Mouse (Mus musculus) leukemia stem cell, adult 10-12 weeks (primary cell): ENCODE measurements around the gene Chrna10. TPM values are rescaled to one million over a fixed set of nuclear protein-coding genes. Genes with fewer than 3 reads are reported as not detected.

ENCODE experiments used
- polyA plus RNA-seq: library from polyadenylated mRNA; stranded (reverse); fragments of >175 nt; gene quantifications from 2 replicates; pipeline ENCODE4 v1.2.3, GENCODE M21; 2012; ENCODE audit warnings: low replicate concordance

Gene Chrna10
- polyA plus RNA-seq, result not detected in 2 replicates

GRCm38 (mm10) chr7:102116579-102117331 lies at the start of gene Chrna10:
Gene Chrna10 (minus strand): TSS chr7:102116828.

DNA sequence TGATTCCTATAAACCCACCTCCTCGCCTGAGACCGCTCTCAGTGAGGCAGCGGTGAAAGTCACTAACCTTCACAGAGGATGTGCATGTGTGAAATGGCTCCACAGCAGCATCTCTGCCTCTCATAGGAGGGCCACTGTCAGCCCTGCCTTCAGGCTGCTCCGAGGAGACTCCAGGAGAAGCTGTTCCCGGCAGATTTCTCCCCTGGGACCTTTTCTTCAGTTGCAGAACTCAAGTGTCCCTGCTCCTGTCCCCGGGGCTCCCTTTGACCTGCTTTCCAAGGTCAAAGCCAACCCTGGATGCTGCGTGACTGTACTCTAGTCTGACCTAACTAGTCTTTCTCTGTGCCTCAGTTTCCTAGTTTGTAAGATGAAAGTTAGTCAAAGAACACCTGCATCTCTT lies 7.5 kb downstream of the Chrna10 start, which contains the start of gene Art5:
Art5 (minus strand) TSS at position 319 of the 400 bp plus-strand sequence.

DNA sequence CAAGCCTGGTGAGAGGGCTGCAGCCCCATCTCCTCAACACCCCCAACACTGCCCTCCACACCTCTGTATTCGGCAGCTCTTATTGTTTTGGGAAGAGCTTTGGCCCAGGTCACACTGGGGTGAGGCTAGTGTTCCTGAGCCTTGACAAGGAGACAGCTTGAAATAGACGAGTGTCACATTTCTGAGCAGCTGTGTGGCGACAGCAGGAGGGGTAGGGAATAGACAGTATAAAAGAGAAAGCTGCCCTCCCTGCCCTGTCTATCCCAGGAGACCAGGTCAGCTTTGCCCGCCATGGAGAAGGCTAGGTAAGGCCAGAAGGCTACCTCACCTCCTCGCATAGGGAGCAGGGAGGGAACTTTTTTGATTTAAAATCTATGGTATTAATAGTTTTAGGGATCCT lies 15.1 kb downstream of the Chrna10 start, which contains the start of gene Art1:
Art1 (plus strand) TSS at position 257 of the 400 bp plus-strand sequence.

GRCm38 (mm10) chr7:102082816-102083215 lies 33.8 kb downstream of the Chrna10 start, which contains the start of gene Trpc2:
Gene Trpc2 (plus strand): TSS chr7:102083116.

DNA sequence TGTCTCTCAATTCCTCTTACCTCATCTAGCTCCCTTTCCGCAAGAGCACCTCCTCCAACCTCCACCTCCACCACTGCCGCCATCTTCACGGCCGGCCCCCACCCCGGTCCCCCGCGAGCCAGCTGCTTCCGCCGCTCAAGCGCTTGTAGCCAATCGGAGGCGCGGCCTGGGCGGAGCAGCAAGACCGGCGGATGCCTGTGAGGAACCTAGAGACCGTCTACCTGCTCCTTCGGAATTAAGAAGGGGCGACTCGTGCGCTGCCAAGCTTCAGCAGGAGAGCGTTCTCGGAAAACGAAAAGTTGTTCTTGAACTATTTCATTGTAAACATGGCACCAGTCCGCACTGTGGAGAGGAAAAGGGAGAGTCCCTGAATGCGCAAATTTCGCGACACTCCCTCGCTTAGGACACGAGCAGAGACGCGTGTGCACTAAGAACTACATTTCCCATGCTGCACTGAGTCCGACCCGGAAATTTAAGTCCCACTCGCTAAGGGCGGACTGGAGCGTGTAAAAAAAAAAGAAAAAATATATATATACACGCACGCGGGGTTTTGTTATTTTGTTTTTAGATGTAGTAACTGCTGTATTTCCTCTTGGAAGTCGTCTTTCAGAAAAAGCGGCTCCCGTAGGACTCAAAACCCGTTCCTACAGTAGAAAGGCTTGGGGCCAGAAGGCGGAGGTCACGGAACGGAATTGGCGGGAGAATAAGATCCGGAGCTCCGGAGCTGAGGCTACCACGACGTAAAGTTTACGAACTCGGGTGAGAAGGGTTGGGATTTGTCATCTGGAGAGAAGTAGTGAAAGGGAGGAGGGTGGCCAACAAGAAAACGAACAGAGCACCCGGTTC lies 51.4 kb downstream of the Chrna10 start, which contains the start of the genes Rnf121, Xndc1 and Xntrpc:
Rnf121 (minus strand) TSS at position 424 of the 846 bp plus-strand sequence.
Xndc1 (plus strand) TSS at position 466 of the 846 bp plus-strand sequence.
Xntrpc (plus strand) TSS at position 668 of the 846 bp plus-strand sequence.

Other genes starting within 250 kb of the Chrna10 start
- gene Folr1, start 246.0 kb downstream of the Chrna10 start, polyA plus RNA-seq, result 15.0 and 17.2 TPM in 2 replicates
- gene Lamtor1, start 210.9 kb downstream of the Chrna10 start, polyA plus RNA-seq, result 131 and 178 TPM in 2 replicates
- not detected in 2 replicates for gene Tomt, start 210.5 kb downstream of the Chrna10 start, polyA plus RNA-seq
- not detected in 2 replicates for gene Lrrc51, start 182.9 kb downstream of the Chrna10 start, polyA plus RNA-seq
- 74.4 and 142 TPM in 2 replicates for gene Numa1, start 182.7 kb downstream of the Chrna10 start, polyA plus RNA-seq
- 5.3 and 23.4 TPM in 2 replicates for gene Il18bp, start 98.1 kb downstream of the Chrna10 start, polyA plus RNA-seq
- gene Rnf121, start 51.4 kb downstream of the Chrna10 start, polyA plus RNA-seq, result 0.57 and 3.2 TPM in 2 replicates
- gene Xndc1, start 51.3 kb downstream of the Chrna10 start, polyA plus RNA-seq, result 13.5 and 17.2 TPM in 2 replicates
- gene Xntrpc, start 51.1 kb downstream of the Chrna10 start, polyA plus RNA-seq, result 0.64 TPM in 1 of 2 replicates, not detected in the other
- gene Trpc2, start 33.7 kb downstream of the Chrna10 start, polyA plus RNA-seq, result 0.15 and 4.1 TPM in 2 replicates
- gene Art1, start 15.1 kb downstream of the Chrna10 start, polyA plus RNA-seq, result not detected in 2 replicates
- gene Art5, start 7.3 kb downstream of the Chrna10 start, polyA plus RNA-seq, result not detected in 2 replicates
- 2.6 and 5.6 TPM in 2 replicates for gene Nup98, start 93.3 kb upstream of the Chrna10 start, polyA plus RNA-seq
- gene Pgap2, start 93.4 kb upstream of the Chrna10 start, polyA plus RNA-seq, result 11.2 and 17.2 TPM in 2 replicates
- 60.1 and 267 TPM in 2 replicates for gene Rhog, start 139.2 kb upstream of the Chrna10 start, polyA plus RNA-seq
- gene Stim1, start 151.0 kb upstream of the Chrna10 start, polyA plus RNA-seq, result 40.4 and 40.7 TPM in 2 replicates